Mouse (Mus musculus): ENCODE data around the gene Thbs1.

DNA sequence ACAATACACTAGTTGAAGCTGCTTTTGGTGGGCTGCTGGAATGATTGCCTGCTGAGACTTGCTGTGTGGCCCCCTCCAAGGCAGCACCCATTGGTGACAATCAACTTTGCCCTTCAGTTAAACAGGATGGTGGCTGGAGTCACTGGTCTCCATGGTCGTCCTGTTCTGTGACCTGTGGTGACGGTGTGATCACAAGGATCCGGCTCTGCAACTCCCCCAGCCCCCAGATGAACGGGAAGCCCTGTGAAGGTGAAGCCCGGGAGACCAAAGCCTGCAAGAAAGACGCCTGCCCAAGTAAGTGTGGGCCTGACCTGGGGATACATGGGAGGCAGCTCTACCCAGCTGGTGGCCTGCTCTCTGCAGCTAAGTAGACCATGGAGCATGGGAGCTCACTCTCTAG lies 6.4 kb downstream of the Thbs1 start:
- TF ChIP-seq TAL1 (IDR thresholded peaks at IDR 0.05; ENCODE audit: low read length) (no peak), GATA1 (IDR thresholded peaks at IDR 0.05; ENCODE audit: low read length) (no peak)

All from erythroblast, embryonic 14.5 days (primary cell).